Mouse (Mus musculus) C2C12 (cell line): Measurements from ENCODE around the gene Tap1.

Experiments
- CTCF ChIP-seq: IDR thresholded peaks from one replicate; pipeline ENCODE4 v1.5.1; 2011; ENCODE audit not compliant: control insufficient read depth, insufficient read depth, insufficient read length
- FOSL1 ChIP-seq: IDR thresholded peaks from one replicate; pipeline ENCODE4 v1.8.0; 2011; ENCODE audit warnings: mild to moderate bottlenecking, low read length; ENCODE audit not compliant: poor library complexity, insufficient read depth, severe bottlenecking
- USF1 ChIP-seq: IDR thresholded peaks from one replicate; pipeline ENCODE4 v1.6.1; 2011; ENCODE audit warnings: low read depth, mild to moderate bottlenecking, control low read depth, moderate library complexity

- TF ChIP-seq CTCF (no peak), USF1 (no peak), FOSL1 (no peak)
Measured at GRCm38 (mm10) chr17:34217216-34217928, 30.0 kb downstream of the Tap1 start.
